Mouse (Mus musculus) layer of hippocampus, adult 9-11 months (tissue): Measurements from ENCODE around the gene Eif4e3.

Experiments
- DNase-seq: peaks from one replicate; pipeline ENCODE4 v3.0.0; 2022

Gene Eif4e3

GRCm38 (mm10) chr6:99666318-99667171 lies at the start of gene Eif4e3, which contains the start of gene Gm20696:
TSS of gene Eif4e3 (minus strand) at chr6:99666771.
TSS of gene Gm20696 (minus strand) at chr6:99666797.
- peak; percentile 49 for DNase-seq

- DNase-seq: no peak
Measured at GRCm38 (mm10) chr6:99715913-99716312, 49.3 kb upstream of the Eif4e3 start.

GRCm38 (mm10) chr6:99715191-99715590 lies 48.6 kb upstream of the Eif4e3 start:
- DNase-seq: no peak

- no peak for DNase-seq
Measured at GRCm38 (mm10) chr6:99713256-99713655, 46.7 kb upstream of the Eif4e3 start.

GRCm38 (mm10) chr6:99711576-99712101 lies 45.1 kb upstream of the Eif4e3 start:
- no peak for DNase-seq

GRCm38 (mm10) chr6:99700484-99700883 lies 33.9 kb upstream of the Eif4e3 start:
- no peak for DNase-seq

- no peak for DNase-seq
Measured at GRCm38 (mm10) chr6:99692916-99693841, 26.6 kb upstream of the Eif4e3 start.

- no peak for DNase-seq
Measured at GRCm38 (mm10) chr6:99692206-99692915, 25.8 kb upstream of the Eif4e3 start, which contains the start of gene Gpr27. TSS of gene Gpr27 (plus strand) at chr6:99692679.

- no peak for DNase-seq
Measured at GRCm38 (mm10) chr6:99691666-99692205, 25.2 kb upstream of the Eif4e3 start.

- no peak for DNase-seq
Measured at GRCm38 (mm10) chr6:99688513-99688912, 21.9 kb upstream of the Eif4e3 start.

GRCm38 (mm10) chr6:99684899-99685298 lies 18.3 kb upstream of the Eif4e3 start:
- no peak for DNase-seq

- no peak for DNase-seq
Measured at GRCm38 (mm10) chr6:99683974-99684373, 17.4 kb upstream of the Eif4e3 start.

- no peak for DNase-seq
Measured at GRCm38 (mm10) chr6:99678108-99678507, 11.5 kb upstream of the Eif4e3 start.

GRCm38 (mm10) chr6:99677325-99677724 lies 10.8 kb upstream of the Eif4e3 start:
- DNase-seq: no peak

- no peak for DNase-seq
Measured at GRCm38 (mm10) chr6:99674482-99674881, 7.9 kb upstream of the Eif4e3 start.

GRCm38 (mm10) chr6:99671768-99672167 lies 5.2 kb upstream of the Eif4e3 start:
- DNase-seq: no peak

- peak; percentile 64 for DNase-seq
Measured at GRCm38 (mm10) chr6:99670481-99671119, 4.0 kb upstream of the Eif4e3 start.

GRCm38 (mm10) chr6:99669481-99670325 lies 3.1 kb upstream of the Eif4e3 start:
- peak; percentile 92 for DNase-seq

- no peak for DNase-seq
Measured at GRCm38 (mm10) chr6:99667290-99667689, 719 bp upstream of the Eif4e3 start.

GRCm38 (mm10) chr6:99665457-99666317 lies 884 bp downstream of the Eif4e3 start:
- no peak for DNase-seq
